Mouse (Mus musculus): ENCODE measurements around the gene C1ql1. TPM values are rescaled to one million over a fixed set of nuclear protein-coding genes. Genes with fewer than 3 reads are reported as not detected.

The C1ql1 gene
- polyA plus RNA-seq, 1 experiment from 2014 or later, result 0.32 TPM

DNA sequence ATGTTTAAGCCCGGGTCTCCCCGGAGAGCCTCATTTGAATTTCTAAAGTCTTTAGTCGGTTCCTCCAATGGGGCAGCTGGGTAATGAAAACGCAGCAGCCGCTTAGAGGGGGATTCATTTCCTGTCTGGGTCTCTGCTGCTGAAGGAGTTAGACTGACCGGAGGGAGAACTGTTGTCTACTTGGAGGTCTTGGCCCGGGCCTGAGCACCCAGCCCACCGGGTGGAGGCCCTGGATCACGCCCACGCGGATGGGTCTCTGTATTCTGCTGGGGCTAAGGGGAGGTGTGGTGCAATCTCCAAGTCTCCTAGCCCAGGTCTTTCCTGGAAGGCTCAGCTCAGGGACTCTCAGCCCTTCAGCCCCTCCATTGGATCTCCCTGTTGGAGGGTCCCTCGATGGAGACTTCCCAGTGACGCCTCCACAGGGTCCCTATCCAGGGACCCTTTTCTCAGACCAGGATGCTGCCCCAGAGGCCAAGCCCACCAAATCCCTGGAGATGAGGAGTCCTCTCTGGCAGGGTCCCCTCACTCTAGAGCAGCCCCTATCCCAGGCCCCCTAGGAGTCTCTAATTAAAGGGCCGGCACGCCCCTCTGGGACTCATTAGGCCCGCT lies 16.9 kb upstream of the C1ql1 start:
- H3K27me3 ChIP-seq (ENCODE audit: control insufficient read depth, insufficient read depth, low read length), result peaks cover 27% of the 10 kb centered on the region

DNA sequence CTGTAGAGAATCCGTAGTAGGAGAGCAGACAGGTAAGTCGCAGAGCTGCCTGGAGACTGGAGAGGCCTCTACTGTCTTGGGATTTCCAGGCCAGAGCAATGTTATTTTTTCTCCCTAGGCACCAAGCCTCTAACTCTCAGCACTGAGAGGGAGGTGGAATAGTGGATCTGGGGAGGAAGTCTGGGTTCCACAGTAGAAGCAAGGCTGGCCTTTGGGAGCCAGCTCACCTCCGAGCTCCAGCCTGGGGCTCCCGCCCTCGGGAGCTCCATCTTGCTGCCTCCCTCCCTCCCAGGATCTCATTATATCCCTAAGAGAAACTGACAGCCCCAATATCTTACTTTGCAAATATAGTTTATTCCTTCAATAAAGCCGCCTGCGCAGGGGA lies 16.4 kb upstream of the C1ql1 start:
- Histone ChIP-seq H3K4me3 (ENCODE audit: low read length) (no peak overlapping the region), H3K27ac (ENCODE audit: low read length) (no peak overlapping the region), H3K4me1 (ENCODE audit: control insufficient read depth, insufficient read depth, low read length) (peaks cover 5% of the 10 kb centered on the region), H3K27me3 (ENCODE audit: control insufficient read depth, insufficient read depth, low read length) (peaks cover 27% of the 10 kb centered on the region), H3K9ac (ENCODE audit: low read length) (no peak overlapping the region), H3K36me3 (ENCODE audit: control insufficient read depth, insufficient read depth) (no peaks in the 10 kb centered on the region), H3K4me2 (ENCODE audit: low read depth, low read length) (no peak overlapping the region), H3K9me3 (replicated peaks; ENCODE audit: control insufficient read depth, low read length) (no peaks in the 10 kb centered on the region)
- WGBS, result 53% methylated on average over 7 of the region's 7 CpGs
- no peak for ATAC-seq (replicated peaks; ENCODE audit: extremely low read depth, insufficient read depth, low FRiP score)

More for the DNA sequence above, 16.9 kb upstream of the C1ql1 start:
- Histone ChIP-seq H3K9ac (ENCODE audit: low read length) (peak overlapping the region; percentile 41; the same call in 1 of the 2 replicates), H3K4me3 (ENCODE audit: low read length) (no peak overlapping the region), H3K4me2 (ENCODE audit: low read depth, low read length) (peak overlapping the region; percentile 10), H3K4me1 (ENCODE audit: control insufficient read depth, insufficient read depth, low read length) (peaks cover 5% of the 10 kb centered on the region), H3K36me3 (ENCODE audit: control insufficient read depth, insufficient read depth) (no peaks in the 10 kb centered on the region), H3K27ac (ENCODE audit: low read length) (no peak overlapping the region), H3K9me3 (replicated peaks; ENCODE audit: control insufficient read depth, low read length) (no peaks in the 10 kb centered on the region)
- no peak for ATAC-seq (replicated peaks; ENCODE audit: extremely low read depth, insufficient read depth, low FRiP score)
- WGBS, result 18% methylated on average over 16 of the region's 16 CpGs

DNA sequence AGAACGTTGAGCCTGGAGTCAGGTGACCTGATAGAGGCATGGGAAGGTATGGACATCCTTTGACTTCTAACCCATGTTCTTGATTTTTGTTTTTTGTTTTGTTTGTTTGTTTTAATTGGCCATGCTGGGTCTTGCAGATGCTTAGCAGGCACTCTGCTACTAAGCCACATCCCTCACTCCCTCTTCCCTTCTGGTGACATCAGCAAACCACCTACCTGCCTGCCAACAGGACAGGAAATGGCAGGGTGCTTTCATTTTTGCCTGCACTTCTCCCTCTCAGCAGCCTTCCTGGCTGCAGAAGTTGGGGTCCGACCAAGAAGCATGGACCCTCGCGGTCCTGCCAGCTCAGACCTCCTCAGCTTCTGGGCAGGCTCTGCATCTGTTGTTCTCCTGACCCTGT lies 14.6 kb upstream of the C1ql1 start:
- H3K9me3 ChIP-seq (replicated peaks; ENCODE audit: control insufficient read depth, low read length), result no peaks in the 10 kb centered on the region
- no peaks in the 10 kb centered on the region for H3K36me3 ChIP-seq (ENCODE audit: control insufficient read depth, insufficient read depth)
- no peak for ATAC-seq (replicated peaks; ENCODE audit: extremely low read depth, insufficient read depth, low FRiP score)
- peaks cover 5% of the 10 kb centered on the region for H3K4me1 ChIP-seq (ENCODE audit: control insufficient read depth, insufficient read depth, low read length)
- H3K4me3 ChIP-seq (ENCODE audit: low read length), result no peak overlapping the region
- H3K4me2 ChIP-seq (ENCODE audit: low read depth, low read length), result no peak overlapping the region
- H3K27ac ChIP-seq (ENCODE audit: low read length), result no peak overlapping the region
- H3K27me3 ChIP-seq (ENCODE audit: control insufficient read depth, insufficient read depth, low read length), result peaks cover 18% of the 10 kb centered on the region
- no peak overlapping the region for H3K9ac ChIP-seq (ENCODE audit: low read length)
- 88% methylated on average over 4 of the region's 4 CpGs for WGBS

DNA sequence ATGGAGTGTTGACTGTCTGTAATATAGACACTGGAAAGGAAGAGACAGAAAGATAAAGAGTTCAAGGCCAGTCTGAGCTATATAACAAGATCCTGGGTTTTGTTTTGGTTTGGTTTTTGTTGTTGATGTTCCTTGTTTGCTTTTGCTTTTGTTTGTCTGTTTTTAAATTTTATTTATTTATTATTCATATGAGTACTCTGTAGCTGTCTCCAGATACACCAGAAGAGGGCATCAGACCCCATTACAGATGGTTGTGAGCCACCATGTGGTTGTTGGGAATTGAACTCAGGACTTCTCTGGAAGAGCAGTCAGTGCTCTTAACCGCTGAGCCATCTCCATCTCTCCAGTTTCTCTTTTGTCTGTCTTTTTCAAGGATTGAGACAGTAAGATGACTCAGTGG lies 12.4 kb upstream of the C1ql1 start:
- ATAC-seq (replicated peaks; ENCODE audit: extremely low read depth, insufficient read depth, low FRiP score), result no peak
- Histone ChIP-seq H3K9ac (ENCODE audit: low read length) (no peak overlapping the region), H3K4me1 (ENCODE audit: control insufficient read depth, insufficient read depth, low read length) (peaks cover 13% of the 10 kb centered on the region), H3K9me3 (replicated peaks; ENCODE audit: control insufficient read depth, low read length) (no peaks in the 10 kb centered on the region), H3K4me2 (ENCODE audit: low read depth, low read length) (no peak overlapping the region), H3K36me3 (ENCODE audit: control insufficient read depth, insufficient read depth) (no peaks in the 10 kb centered on the region), H3K27me3 (ENCODE audit: control insufficient read depth, insufficient read depth, low read length) (peaks cover 9% of the 10 kb centered on the region), H3K4me3 (ENCODE audit: low read length) (no peak overlapping the region), H3K27ac (ENCODE audit: low read length) (no peak overlapping the region)
- 64% methylated on average over 1 of the region's 1 CpGs for WGBS

DNA sequence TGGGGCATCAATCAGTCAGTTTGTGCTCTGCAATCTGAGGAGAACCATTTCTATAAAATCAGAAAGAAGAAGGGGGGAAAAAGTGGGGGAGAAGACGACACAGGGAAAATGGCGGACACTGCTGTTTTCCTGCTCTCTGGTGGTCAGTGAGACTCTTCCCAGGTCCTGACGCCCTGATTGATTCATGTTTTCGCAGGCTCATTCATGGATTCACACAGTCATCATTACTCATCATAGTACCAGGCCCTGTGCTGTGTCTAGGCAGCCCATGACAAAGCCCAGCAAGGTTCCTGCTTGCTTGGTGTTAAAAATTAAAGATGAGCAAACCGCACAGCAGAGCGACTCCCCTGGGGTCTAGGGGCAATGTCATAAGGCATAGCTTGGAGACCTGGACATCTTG lies 11.9 kb upstream of the C1ql1 start:
- 89% methylated on average over 6 of the region's 6 CpGs for WGBS
- Histone ChIP-seq H3K36me3 (ENCODE audit: control insufficient read depth, insufficient read depth) (no peaks in the 10 kb centered on the region), H3K9ac (ENCODE audit: low read length) (no peak overlapping the region), H3K4me1 (ENCODE audit: control insufficient read depth, insufficient read depth, low read length) (peaks cover 9% of the 10 kb centered on the region), H3K27me3 (ENCODE audit: control insufficient read depth, insufficient read depth, low read length) (peaks cover 7% of the 10 kb centered on the region), H3K27ac (ENCODE audit: low read length) (no peak overlapping the region), H3K4me2 (ENCODE audit: low read depth, low read length) (no peak overlapping the region), H3K9me3 (replicated peaks; ENCODE audit: control insufficient read depth, low read length) (no peaks in the 10 kb centered on the region), H3K4me3 (ENCODE audit: low read length) (no peak overlapping the region)
- no peak for ATAC-seq (replicated peaks; ENCODE audit: extremely low read depth, insufficient read depth, low FRiP score)

DNA sequence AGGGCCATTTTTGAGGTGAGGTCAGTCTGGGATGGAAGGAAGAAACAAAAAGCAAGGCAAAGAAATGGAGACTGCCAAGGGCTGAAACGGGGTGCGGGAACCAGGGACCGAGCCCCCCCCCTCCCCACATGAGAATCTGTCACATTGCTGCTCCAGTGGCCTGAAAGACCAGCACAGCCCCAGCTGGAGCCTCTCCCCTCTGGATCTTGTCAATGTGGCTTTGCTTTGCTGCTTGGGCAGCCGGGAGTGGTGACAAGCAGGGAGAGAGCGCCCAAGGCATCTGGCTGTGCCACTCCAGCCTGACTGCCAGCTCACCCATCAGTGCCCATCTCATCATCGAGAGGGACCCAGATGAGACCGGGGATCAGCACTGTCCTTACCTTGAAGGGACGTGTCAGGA lies 11.2 kb upstream of the C1ql1 start:
- peaks cover 9% of the 10 kb centered on the region for H3K27me3 ChIP-seq (ENCODE audit: control insufficient read depth, insufficient read depth, low read length)
- no peaks in the 10 kb centered on the region for H3K36me3 ChIP-seq (ENCODE audit: control insufficient read depth, insufficient read depth)
- H3K4me2 ChIP-seq (ENCODE audit: low read depth, low read length), result no peak overlapping the region
- ATAC-seq (replicated peaks; ENCODE audit: extremely low read depth, insufficient read depth, low FRiP score), result no peak
- no peak overlapping the region for H3K9ac ChIP-seq (ENCODE audit: low read length)
- no peak overlapping the region for H3K4me3 ChIP-seq (ENCODE audit: low read length)
- H3K9me3 ChIP-seq (replicated peaks; ENCODE audit: control insufficient read depth, low read length), result no peaks in the 10 kb centered on the region
- peaks cover 8% of the 10 kb centered on the region for H3K4me1 ChIP-seq (ENCODE audit: control insufficient read depth, insufficient read depth, low read length)
- WGBS, result 71% methylated on average over 8 of the region's 8 CpGs
- no peak overlapping the region for H3K27ac ChIP-seq (ENCODE audit: low read length)

DNA sequence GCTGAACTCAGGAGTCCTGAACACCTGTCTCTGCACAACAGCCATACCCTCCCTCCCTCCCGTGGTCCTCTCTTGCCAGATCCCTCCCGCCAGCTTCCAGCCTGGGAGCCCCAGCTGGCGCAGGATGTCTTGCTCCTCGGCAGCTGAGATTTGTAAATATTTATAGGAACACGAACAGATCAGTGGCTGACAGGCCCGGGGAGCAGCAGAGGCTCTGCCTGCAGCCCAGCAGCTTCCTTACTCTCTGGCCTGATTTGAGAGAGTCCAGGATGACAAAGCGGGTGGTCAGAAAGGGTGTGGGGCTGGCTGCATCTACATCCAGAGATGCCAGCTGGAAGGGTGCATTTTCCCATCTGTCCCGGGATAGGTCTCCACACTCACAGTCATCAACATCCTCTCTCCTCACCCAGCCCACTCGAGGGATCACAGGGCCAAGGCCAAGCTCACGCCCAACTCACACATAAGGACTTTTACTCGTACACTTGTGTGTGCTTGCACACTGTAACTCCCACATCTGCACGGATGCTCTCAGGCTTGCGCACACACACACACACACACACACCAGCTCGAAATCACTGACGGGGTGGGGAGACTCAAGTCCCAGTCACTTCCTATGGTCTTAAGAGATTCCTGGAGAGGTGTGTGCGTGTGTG lies 10.6 kb upstream of the C1ql1 start:
- no peak for ATAC-seq (replicated peaks; ENCODE audit: extremely low read depth, insufficient read depth, low FRiP score)
- H3K4me1 ChIP-seq (ENCODE audit: control insufficient read depth, insufficient read depth, low read length), result peaks cover 8% of the 10 kb centered on the region
- WGBS, result 43% methylated on average over 16 of the region's 16 CpGs
- H3K36me3 ChIP-seq (ENCODE audit: control insufficient read depth, insufficient read depth), result no peaks in the 10 kb centered on the region
- H3K27ac ChIP-seq (ENCODE audit: low read length), result no peak overlapping the region
- H3K4me3 ChIP-seq (ENCODE audit: low read length), result no peak overlapping the region
- H3K9ac ChIP-seq (ENCODE audit: low read length), result no peak overlapping the region
- H3K27me3 ChIP-seq (ENCODE audit: control insufficient read depth, insufficient read depth, low read length), result peaks cover 12% of the 10 kb centered on the region
- H3K4me2 ChIP-seq (ENCODE audit: low read depth, low read length), result no peak overlapping the region
- H3K9me3 ChIP-seq (replicated peaks; ENCODE audit: control insufficient read depth, low read length), result no peaks in the 10 kb centered on the region

DNA sequence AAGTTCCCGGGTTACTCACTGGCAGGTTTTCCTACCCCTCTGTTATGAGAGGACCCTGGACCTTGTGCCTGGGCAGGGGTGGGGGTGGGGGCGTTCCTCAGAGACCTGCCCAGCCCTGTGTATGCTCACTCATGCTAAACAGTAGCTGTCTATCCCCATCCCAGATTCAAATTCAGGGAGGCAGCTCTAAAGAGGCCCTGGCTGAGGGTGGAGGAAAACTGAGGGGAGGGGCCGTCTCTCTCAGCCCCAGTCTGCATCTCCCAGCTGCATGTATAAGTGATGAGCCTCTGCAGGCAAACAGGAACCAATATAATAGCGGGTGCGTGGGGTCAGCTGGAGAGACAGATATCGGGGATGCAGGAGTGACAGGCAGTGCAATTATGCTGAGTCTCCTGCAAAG lies 6.4 kb upstream of the C1ql1 start:
- H3K4me2 ChIP-seq (ENCODE audit: low read depth, low read length), result no peak overlapping the region
- no peak for ATAC-seq (replicated peaks; ENCODE audit: extremely low read depth, insufficient read depth, low FRiP score)
- H3K27ac ChIP-seq (ENCODE audit: low read length), result no peak overlapping the region
- H3K36me3 ChIP-seq (ENCODE audit: control insufficient read depth, insufficient read depth), result no peaks in the 10 kb centered on the region
- H3K4me1 ChIP-seq (ENCODE audit: control insufficient read depth, insufficient read depth, low read length), result peaks cover 12% of the 10 kb centered on the region
- H3K4me3 ChIP-seq (ENCODE audit: low read length), result no peak overlapping the region
- 40% methylated on average over 6 of the region's 6 CpGs for WGBS
- H3K27me3 ChIP-seq (ENCODE audit: control insufficient read depth, insufficient read depth, low read length), result peaks cover 40% of the 10 kb centered on the region
- no peaks in the 10 kb centered on the region for H3K9me3 ChIP-seq (replicated peaks; ENCODE audit: control insufficient read depth, low read length)
- H3K9ac ChIP-seq (ENCODE audit: low read length), result no peak overlapping the region

DNA sequence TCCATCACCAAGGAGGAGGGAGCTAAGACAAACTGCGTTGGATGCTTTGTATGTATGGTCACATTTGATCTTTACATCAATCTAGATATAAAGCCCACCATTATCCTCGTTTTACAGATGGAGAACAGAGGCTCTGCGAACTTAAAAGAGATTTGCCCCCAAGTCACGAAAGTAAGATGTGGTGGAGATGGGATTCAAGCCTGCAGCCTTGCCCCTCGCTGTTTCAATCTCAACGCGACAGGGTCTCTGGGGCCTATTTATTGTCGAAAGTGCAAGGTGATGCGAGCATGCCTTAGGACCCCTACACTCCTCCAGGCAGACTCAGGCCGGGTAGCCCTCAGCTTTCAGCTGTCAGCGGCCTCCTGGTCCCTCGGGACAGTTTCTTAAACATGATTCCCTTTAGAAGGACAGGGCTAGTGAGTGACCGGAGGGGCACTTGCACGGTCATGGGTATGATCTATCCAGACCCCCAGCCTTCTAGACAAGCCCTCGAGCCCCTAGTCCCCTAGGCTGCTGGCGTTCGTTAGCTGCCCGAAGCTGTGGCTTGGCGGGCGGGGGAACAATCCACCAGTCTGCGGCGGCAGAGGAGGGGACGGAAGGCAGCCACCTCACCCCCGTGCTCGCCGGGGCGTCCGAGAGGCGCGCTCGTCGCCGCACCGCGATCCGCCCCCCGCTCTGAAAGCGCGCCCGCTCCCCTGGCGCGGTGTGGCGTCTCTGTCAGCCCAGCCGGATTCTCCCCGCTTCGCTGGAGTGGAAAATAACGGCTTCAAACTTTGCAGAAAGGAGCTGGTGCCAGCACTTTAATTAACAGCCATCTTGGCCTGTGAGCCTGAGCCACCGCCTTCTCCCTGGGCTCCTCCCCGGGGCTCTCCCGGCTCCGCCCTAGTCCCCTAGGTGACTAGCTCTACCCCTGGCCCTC lies 1.8 kb upstream of the C1ql1 start:
- Histone ChIP-seq H3K36me3 (ENCODE audit: control insufficient read depth, insufficient read depth) (no peaks in the 10 kb centered on the region), H3K9me3 (replicated peaks; ENCODE audit: control insufficient read depth, low read length) (no peaks in the 10 kb centered on the region), H3K4me1 (ENCODE audit: control insufficient read depth, insufficient read depth, low read length) (peaks cover 17% of the 10 kb centered on the region), H3K9ac (ENCODE audit: low read length) (peak overlapping the region; percentile 73), H3K27ac (ENCODE audit: low read length) (no peak overlapping the region), H3K27me3 (ENCODE audit: control insufficient read depth, insufficient read depth, low read length) (peaks cover 83% of the 10 kb centered on the region), H3K4me3 (ENCODE audit: low read length) (peak overlapping the region; percentile 62), H3K4me2 (ENCODE audit: low read depth, low read length) (peak overlapping the region; percentile 66)
- ATAC-seq (replicated peaks; ENCODE audit: extremely low read depth, insufficient read depth, low FRiP score), result 0 out of 2 replicates have a peak, but pooled peaks have one; percentile 26
- WGBS, result 2% methylated on average over 51 of the region's 51 CpGs

All from heart, embryonic 16.5 days (tissue).